13 mouse cellular contexts compared by ENCODE assay signal in the genomic region with DNA sequence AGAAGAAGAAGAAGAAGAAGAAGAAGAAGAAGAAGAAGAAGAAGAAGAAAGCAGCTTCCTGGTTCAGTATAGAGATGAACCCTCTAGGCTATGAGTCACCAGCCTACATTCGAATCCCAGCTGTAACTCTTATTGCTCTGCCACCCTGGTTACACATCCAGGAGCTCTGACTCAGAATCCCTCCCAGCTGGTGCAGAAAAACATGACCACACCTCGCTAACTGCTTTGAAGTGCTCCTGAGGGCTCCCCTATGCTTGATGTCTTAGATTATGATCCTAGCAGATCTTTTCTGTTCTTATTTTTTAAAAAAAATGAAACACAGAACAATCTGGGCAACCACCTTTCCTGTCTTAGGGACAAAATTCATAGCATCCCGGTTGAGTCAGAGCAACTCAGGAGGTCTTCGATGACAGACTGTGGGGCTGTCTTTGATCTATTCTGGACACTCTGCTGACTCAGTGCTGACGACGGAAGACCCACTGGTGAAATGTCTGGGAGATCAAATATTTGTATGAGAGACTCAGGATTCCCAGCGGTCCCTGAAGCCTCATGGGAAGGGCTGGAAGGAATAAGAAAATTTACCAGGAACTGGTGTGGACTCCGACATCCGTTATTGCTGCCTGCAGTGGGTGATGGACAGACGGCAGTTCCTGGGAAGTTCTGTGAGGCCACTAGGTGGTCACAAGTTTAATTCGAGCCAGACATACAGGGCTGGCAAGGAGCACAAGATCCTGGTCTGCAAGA.
DNase-seq lines count a peak whose midpoint lies in the region; ATAC-seq and TF ChIP-seq lines count a peak whose summit lies in the region.
"Had no signal": no experiment of that assay in that cellular context is flagged by ENCODE, and none has a peak within 500 bp of the region (broad histone marks: within the 10 kb centered on the region; RNA-seq: fewer than 3 reads in every experiment).

No protein-coding gene starts in this region.

- ATAC-seq in Patski: peak; percentile 88
- ATAC-seq in intestine, embryonic 15.5 days: peak; percentile 70
- no peak for ATAC-seq in forebrain, postnatal 0 days

- in situ Hi-C loops in Patski (cut with MboI; ENCODE audit: low pct_unique_long_range_greater_than_20kb): loop anchor here (10.0 kb wide), 1 partner anchor 133 kb away; no protein-coding TSS in a partner anchor

- 57% methylated on average over 11 of the region's 11 CpGs for WGBS in intestine, embryonic 15.5 days
- 74% methylated on average over 11 of the region's 11 CpGs for WGBS in forebrain, postnatal 0 days

- no peak overlapping the region for H3K4me3 ChIP-seq in intestine, embryonic 15.5 days (replicated peaks)
- no peak overlapping the region for H3K4me3 ChIP-seq in forebrain, postnatal 0 days (ENCODE audit: low read depth, low read length)

- CTCF ChIA-PET in Patski (lab: Charles Lee): no interaction called here

- H3K9me3 ChIP-seq in intestine, embryonic 15.5 days: no peaks in the 10 kb centered on the region
- H3K9me3 ChIP-seq in forebrain, postnatal 0 days (ENCODE audit: low read length): no peaks in the 10 kb centered on the region

- no peaks in the 10 kb centered on the region for H3K27me3 ChIP-seq in Patski
- H3K27me3 ChIP-seq in intestine, embryonic 15.5 days (replicated peaks): no peaks in the 10 kb centered on the region
- no peaks in the 10 kb centered on the region; the same call in 1 of the 2 replicates for H3K27me3 ChIP-seq in forebrain, postnatal 0 days (ENCODE audit: insufficient read depth, low read length)

- H3K36me3 ChIP-seq in intestine, embryonic 15.5 days: no peaks in the 10 kb centered on the region
- H3K36me3 ChIP-seq in forebrain, postnatal 0 days (ENCODE audit: insufficient read depth): no peaks in the 10 kb centered on the region

- H3K4me1 ChIP-seq in intestine, embryonic 15.5 days (replicated peaks): 0 out of 2 replicates have a peak, but pooled peaks cover 2% of the 10 kb centered on the region
- no peaks in the 10 kb centered on the region for H3K4me1 ChIP-seq in forebrain, postnatal 0 days (ENCODE audit: insufficient read depth)

- POLR2A ChIA-PET in Patski (lab: Charles Lee): no interaction called here

- peak; percentile 56 to 57 for DNase-seq in right cerebral cortex, adult 2 months (ENCODE audit: low spot score in 2 of 2)
- no peak for DNase-seq in right cerebral cortex, postnatal 14 days
- peak; percentile 68 for DNase-seq in Patski (ENCODE audit: low read depth, low spot score)
- DNase-seq in telencephalon, adult 2 months (ENCODE audit: low read depth, low spot score): peak; percentile 58
- no peak for DNase-seq in spleen, adult 12 weeks (ENCODE audit: low spot score)
- no peak for DNase-seq in forebrain, postnatal 0 days
- DNase-seq: cerebellum, adult 9-10 months; kidney, adult 11 months; lung, postnatal 14 days; retina, postnatal 1 day; thymus, postnatal 25 days had no signal

- H3K4me2 ChIP-seq in intestine, embryonic 15.5 days (replicated peaks): no peak overlapping the region
- no peak overlapping the region for H3K4me2 ChIP-seq in forebrain, postnatal 0 days (ENCODE audit: low read depth)
- H3K4me2 ChIP-seq: heart, embryonic 11.5 days had no signal

- H3K27ac ChIP-seq in intestine, embryonic 15.5 days: no peak overlapping the region
- H3K27ac ChIP-seq in forebrain, postnatal 0 days (ENCODE audit: low read depth, low read length): no peak overlapping the region

- no peak overlapping the region for H3K9ac ChIP-seq in intestine, embryonic 15.5 days
- no peak overlapping the region for H3K9ac ChIP-seq in forebrain, postnatal 0 days

- TF ChIP-seq CTCF in Patski (IDR thresholded peaks at IDR 0.05): no peak
- no peak for TF ChIP-seq CTCF in forebrain, postnatal 0 days (IDR thresholded peaks at IDR 0.05; ENCODE audit: low read depth)

Comparison
In these comparisons a context has a peak if more than half of its experiments do, and no peak if none do; other contexts are left out.
1. DNase-seq: peak in right cerebral cortex, adult 2 months (2 of 2), Patski (single experiment) and telencephalon, adult 2 months (single experiment); none in right cerebral cortex, postnatal 14 days (single experiment), spleen, adult 12 weeks (single experiment) and forebrain, postnatal 0 days (single experiment).